Mouse (Mus musculus) large intestine, adult 2 months (tissue): Measurements from ENCODE around the gene Dapl1. TPM values are rescaled to one million over a fixed set of nuclear protein-coding genes. Genes with fewer than 3 reads are reported as not detected.
A peak's percentile ranks its signal among the peaks of the same experiment; 100 is the strongest.

Experiments used
- DNase-seq: peaks from one replicate; pipeline ENCODE4 v3.0.0-alpha.2; 2012; ENCODE audit warnings: low read depth, low spot score
- WGBS: fragments of 180-500 bp; shearing (Covaris S2); methylation state at CpG from one replicate; pipeline ENCODE4 v1.1.7; 2018; 5-methylcytosine and 5-hydroxymethylcytosine counted together
- polyA plus RNA-seq: library from polyadenylated mRNA; depleted of rRNA; stranded (reverse); fragments of >200 nt; gene quantifications from 2 replicates; pipeline ENCODE4 v1.2.3, GENCODE M21; 2012

Dapl1 gene
- polyA plus RNA-seq, 1 experiment = 0.17 TPM

DNA sequence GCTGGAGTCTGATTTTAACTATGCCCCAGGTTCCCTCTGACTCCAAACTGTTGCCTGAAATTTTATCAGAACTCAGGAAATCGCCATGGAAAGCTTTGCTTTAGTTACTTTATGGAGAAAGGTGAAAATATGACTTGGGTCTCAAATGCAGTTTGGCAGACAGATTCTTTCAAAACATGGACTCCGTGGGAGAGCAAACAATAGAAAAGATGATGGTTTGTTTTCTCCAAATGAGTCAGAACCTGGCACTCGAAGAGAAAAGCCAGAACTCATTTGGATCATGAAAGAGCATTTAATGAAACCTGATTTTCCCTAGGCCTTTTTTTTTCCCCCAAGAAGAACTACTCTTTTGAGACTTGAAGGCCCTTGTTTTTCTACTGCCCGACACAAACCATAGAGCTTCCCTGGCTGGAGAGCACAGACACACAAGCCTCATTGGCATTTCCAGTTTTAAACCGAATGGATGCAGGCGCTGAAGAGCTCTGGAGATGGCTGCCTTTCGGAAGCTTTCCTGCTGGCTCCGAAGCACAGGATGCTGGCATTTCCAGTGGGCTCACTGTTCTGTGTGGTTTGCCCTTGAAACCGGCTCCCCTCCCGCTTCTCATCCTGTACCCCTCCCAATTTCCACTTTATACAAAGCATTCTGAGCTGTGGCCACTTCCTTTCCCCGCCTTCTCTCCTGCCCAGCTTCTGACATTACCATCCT lies 14.0 kb upstream of the Dapl1 start:
- no peak for DNase-seq
- WGBS = 61% methylated on average over 11 of the region's 11 CpGs

DNA sequence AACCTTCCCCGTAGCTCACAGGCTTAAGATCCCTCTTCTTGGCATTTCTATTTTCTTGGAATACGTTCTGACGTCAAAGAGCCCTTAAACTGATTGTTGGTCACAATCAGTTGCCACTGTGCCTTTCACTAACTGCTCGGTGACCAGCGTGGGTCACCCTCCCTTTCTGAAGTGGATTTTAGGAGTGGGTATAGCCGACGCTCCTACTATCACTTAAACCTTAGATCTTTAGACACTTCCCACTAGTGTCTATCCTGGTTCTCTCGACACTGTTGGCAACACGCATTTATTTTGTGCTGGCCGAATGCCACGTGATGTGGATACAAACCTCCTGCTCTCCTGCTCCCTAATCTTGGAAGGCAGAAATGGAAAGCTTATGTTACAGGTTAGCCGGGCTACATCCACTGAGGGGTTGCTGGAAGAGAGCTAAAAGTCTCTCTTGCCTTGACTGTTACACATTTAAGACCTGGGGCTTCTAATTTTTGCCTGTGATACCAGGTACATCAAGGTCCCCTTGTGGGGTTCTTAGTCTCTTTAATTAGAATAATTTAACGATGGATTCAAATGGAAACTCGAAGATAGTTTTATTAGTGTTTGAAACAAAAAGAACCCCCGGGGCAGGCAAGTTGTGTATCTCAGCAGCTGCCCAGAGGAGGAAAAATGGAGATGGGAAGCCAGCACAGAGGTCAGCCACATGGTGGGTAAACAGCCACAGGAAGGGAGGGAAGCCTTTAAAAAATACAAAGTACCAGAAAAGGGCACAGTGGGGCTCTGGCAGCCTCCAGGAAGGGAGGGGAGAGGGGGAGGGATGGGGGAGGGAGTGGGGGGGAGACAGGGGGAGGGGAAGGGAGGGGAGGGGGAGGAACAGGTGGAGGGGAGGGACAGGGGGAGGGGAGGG lies 13.2 kb upstream of the Dapl1 start:
- 55% methylated on average over 15 of the region's 15 CpGs for WGBS

DNA sequence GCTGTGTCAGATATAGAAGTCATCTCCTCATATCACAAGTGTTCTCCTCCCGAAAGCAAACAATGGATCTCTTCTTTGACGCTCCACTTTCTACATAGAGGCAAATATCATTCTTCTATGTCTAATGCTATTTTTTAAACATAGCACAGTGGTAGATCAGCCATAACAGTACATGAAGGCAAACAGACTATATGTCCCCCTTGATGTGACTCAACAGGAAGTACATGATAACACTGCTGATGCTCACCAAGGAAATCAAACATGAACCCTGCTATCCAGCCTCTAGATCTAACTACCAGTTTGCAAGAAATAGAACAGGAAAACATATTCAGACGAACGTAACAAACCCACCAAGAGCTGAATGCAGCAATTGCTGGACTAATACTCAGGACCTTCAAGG lies 10.1 kb upstream of the Dapl1 start:
- 85% methylated on average over 4 of the region's 4 CpGs for WGBS
- DNase-seq = no peak

More for the DNA sequence above, 13.2 kb upstream of the Dapl1 start:
- no peak for DNase-seq

DNA sequence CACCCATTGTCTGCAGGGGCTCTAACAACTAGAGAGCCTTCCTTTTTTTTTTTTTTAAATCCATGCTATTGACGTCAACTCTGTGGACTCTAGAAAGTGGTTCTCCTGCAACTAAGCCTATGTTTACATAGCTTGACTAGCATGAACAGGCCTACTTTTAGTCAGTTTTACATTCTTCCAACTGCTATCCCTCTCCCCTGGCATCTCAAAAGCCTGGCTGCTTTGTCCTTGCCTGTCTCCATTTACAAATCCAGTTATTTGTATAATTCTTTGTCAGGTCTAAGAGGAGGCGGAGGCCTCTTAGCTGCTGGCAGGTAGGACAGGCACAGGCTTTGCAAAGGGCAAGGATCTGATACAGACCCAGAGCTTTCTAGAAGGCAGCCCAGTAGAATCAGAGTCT lies 627 bp downstream of the Dapl1 start:
- WGBS = 64% methylated on average over 2 of the region's 2 CpGs
- DNase-seq = no peak

DNA sequence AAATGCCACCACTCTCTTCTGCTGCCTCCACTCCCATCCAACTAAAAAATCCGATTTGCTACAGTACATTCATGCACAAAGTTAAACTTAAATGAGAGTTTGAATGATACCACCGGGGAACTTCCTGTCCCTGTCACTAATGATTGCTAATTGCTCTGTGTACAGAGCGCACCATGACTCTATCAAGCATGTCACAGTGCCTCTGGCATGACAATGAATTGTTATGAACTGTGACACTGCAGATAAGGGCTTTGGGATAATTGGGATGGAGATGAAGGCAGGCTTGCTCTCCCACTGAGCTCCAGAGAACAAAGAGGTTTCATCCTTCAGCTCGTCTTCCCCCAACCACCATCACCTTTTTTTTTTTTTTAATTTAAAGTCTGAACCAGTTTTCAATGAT lies 1.2 kb downstream of the Dapl1 start:
- DNase-seq = no peak
- 79% methylated on average over 4 of the region's 4 CpGs for WGBS

DNA sequence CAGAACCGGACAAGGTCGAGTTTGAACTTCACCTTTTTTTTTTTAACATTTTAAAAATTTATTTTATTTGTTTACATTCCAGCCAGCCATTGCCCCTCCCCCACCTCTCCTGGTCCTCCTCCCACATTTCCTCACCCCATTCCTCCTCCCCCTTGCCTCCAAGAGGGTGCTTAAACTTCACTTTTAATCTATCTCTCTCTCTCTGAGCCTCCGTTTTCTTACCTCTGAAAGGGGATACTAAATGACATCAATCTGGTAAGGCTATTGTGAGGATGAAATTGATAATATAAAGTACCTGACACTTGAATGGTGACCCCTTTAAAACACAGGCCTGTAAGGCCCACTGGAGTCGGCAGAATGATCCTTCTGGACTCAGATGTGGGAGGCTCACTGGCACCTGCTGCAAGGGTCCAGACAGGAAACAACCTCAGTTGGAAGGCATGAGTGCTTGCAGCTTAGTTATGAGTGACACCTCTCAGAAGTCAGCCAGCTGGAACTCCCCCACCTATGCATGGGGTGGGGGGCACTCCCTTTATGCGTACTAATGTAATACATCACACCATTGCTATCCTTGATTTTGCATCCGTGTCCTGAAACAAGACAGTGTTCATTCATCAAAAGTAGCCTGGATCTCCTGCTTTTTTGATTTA lies 1.9 kb downstream of the Dapl1 start:
- WGBS = 59% methylated on average over 6 of the region's 6 CpGs
- DNase-seq = no peak

- WGBS = 63% methylated on average over 2 of the region's 2 CpGs
- no peak for DNase-seq
Observed at GRCm38 (mm10) chr2:59488235-59488634, 3.8 kb downstream of the Dapl1 start.

DNA sequence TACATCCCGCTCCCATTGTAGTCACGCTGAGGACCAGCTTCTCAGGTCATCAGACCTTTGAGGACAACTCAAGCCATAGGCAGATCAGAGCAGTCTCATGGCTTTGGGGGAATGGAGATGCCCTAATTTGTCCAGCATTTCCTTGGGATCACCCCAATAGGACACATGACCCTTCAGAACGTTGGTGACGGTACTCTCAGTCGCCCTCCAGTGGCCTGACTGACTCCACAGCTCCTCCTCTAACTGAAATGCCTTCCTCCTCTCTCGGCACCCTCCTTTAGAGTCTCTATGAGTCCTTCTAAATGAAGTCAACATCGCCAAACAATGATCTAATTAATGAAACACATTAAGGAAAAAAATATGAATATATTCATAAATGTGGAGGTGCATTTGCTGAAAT lies 5.9 kb downstream of the Dapl1 start:
- no peak for DNase-seq
- WGBS = 71% methylated on average over 7 of the region's 7 CpGs

DNA sequence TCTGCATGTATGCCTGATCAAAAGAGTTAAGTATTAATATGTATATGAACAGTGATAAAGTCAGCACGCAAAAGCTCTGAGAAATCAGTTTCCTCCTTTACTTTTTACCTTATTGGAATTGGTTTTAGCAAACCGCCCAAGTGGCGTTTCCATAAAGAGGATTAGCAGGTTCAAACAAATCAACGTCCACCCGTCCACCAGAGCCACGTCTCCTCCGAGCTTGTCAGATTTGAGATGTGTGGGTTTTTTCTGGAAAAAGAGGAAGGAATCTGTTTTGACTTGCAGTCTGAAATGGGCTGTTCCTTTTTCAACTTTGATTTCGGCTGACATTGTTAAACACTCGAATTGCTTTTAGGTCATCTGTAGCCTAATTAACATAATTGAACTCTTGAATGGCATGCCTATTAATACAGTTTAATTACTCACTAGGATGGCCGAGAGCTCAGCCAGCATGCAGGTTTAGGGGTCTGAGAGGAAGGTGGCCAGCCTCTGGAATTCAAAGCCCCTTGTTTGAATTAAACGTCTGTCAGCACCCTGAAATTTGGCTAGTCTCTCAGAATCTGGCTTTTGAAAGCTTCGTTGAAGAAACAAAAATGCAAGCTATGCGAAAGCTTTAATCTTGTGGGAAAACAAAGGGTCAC lies 9.1 kb downstream of the Dapl1 start:
- no peak for DNase-seq
- WGBS = 35% methylated on average over 13 of the region's 13 CpGs

DNA sequence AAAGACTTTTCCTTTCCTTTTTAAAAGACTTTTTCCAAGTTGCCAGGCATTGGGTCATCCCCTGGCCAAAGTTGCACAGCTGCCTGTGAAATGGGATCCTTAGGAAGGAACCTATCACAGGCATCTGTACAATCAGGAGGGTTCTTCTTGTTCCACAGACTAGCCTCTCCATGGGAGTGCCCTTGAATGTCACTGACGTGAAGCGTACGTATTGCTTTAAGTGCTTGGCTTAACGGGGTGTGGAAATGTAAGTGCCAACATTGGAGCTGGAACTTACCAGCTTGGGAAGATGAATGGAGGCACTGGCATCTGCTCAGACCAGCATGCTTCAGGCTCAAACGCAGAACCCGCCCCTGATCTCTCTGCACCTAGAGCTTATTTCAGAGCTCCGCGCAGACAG lies 14.7 kb downstream of the Dapl1 start:
- 83% methylated on average over 8 of the region's 8 CpGs for WGBS
- DNase-seq = no peak

GRCm38 (mm10) chr2:59499717-59500116 lies 15.3 kb downstream of the Dapl1 start:
- DNase-seq = no peak
- WGBS = 51% methylated on average over 2 of the region's 2 CpGs

DNA sequence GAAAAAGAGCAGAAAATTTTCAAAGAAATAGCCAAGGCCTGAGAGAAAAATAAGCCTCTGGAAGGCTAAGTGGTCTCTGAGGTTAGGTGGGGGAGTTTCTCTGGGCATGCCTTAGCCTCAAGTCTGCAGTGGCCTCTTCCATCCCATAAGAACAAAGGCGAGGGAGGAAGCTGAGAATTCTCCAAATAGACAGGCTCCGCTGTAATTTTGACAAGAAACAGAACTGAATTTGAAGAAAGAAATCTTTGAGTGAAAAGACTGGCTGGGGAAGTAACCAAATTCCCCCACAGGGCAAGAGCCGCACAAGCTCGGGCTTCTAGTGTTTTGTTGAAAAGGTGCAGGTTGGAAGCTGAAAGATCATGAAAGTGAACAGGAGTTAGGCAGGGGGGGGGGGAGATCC lies 24.6 kb downstream of the Dapl1 start:
- WGBS = 83% methylated on average over 4 of the region's 4 CpGs
- no peak for DNase-seq

DNA sequence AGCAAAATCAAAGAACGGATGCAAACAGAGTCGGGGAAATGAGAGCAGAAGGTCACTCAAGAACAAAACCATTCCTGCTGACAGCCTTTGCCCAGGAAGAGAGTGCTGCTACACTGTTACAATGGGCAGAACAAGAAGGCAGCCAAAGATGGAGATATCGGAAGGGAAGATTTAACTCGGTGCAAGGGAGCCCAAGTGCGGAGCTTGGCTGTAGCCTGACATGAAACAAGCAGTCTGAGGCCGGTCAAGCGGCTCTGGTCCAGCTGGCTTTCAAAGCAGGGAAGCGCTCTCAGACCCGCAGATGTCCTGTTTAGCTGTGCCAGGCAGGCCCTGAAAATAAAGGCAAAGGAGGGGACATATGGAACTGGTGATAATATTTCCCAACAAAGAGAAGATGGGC lies 26.0 kb downstream of the Dapl1 start:
- no peak for DNase-seq
- 53% methylated on average over 9 of the region's 9 CpGs for WGBS

- DNase-seq = no peak
- 76% methylated on average over 6 of the region's 6 CpGs for WGBS
Observed at GRCm38 (mm10) chr2:59510882-59511281, 26.4 kb downstream of the Dapl1 start.

DNA sequence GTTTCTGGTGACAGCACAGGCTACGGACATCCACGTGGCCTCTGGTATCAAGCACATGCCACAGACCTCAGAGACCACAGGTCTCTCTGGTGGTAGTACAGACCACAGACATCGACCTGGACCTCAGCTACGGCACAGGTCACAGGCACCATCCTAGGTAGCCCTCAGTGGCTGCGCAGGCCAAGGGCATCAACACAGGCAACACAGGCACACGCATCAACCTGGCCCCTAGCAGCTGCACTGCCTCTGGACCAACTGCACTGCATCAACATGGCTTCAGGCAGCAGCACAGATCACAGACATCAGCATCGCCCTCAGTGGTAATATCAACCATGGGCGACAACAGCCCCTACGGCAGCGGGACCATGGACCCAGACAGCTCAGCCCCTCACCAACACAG lies 36.2 kb downstream of the Dapl1 start:
- WGBS = 94% methylated on average over 10 of the region's 10 CpGs
- DNase-seq = no peak

- DNase-seq = peak; percentile 72
- 24% methylated on average over 19 of the region's 19 CpGs for WGBS
Observed at GRCm38 (mm10) chr2:59522079-59522684, 37.7 kb downstream of the Dapl1 start.

DNA sequence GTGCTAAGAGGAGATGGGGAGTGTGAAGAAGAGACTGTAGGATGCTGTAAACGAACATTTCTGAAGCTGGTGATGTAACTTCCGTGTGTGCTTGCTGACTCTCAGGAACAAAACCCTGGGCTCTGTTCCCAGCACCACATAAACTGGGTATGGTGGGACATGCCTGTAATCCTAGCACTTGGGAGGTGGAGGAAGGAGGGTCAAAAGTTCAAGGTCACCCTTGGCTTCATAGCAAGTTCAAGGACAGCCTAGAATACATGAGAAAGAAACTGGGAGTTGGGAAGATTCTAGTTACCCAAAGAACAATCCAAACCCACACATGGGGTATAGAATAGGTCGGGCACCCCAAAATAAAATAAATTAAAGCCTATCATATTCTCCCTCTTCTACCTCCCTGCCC lies 39.1 kb downstream of the Dapl1 start:
- WGBS = 89% methylated on average over 3 of the region's 3 CpGs
- no peak for DNase-seq

- DNase-seq = no peak
- WGBS = 78% methylated on average over 9 of the region's 9 CpGs
Observed at GRCm38 (mm10) chr2:59526893-59527292, 42.4 kb downstream of the Dapl1 start.

- DNase-seq = no peak
Observed at GRCm38 (mm10) chr2:59529574-59530080, 45.2 kb downstream of the Dapl1 start.

More at GRCm38 (mm10) chr2:59529574-59530080, 45.2 kb downstream of the Dapl1 start:
- WGBS = 33% methylated on average over 17 of the region's 17 CpGs
